Mouse (Mus musculus) gastrocnemius, adult 2 months (tissue): ENCODE results near the gene Optc. TPM values are rescaled to one million over a fixed set of nuclear protein-coding genes. Genes with fewer than 3 reads are reported as not detected.

Experiments
- DNase-seq: peaks from one replicate; pipeline ENCODE4 v3.0.0; 2022
- H3K27ac ChIP-seq: fragments of 200-600 bp; 2 replicates; pipeline ENCODE4 v1.8.1; 2022; ENCODE audit warnings: mild to moderate bottlenecking
- H3K4me3 ChIP-seq: fragments of 200-600 bp; 2 replicates; pipeline ENCODE4 v1.8.1; 2022; ENCODE audit warnings: mild to moderate bottlenecking, moderate library complexity
- CTCF ChIP-seq: fragments of 200-600 bp; IDR thresholded peaks from 2 replicates; pipeline ENCODE4 v1.8.1; 2022; ENCODE audit warnings: antibody characterized with exemption, mild to moderate bottlenecking, moderate library complexity
- intact Hi-C: fragments of 180-260 bp; cut with DNase I; formaldehyde crosslinking; loops from one replicate; pipeline ENCODE4 v1.15.1; 2025
- total RNA-seq, 2 experiments: library from RNA; stranded (reverse); gene quantifications; 2 replicates each; pipeline ENCODE4 v1.2.3; 2021

Optc gene
- total RNA-seq, 2 experiments from 2014 or later = 0.13 TPM; not detected in 1

DNA sequence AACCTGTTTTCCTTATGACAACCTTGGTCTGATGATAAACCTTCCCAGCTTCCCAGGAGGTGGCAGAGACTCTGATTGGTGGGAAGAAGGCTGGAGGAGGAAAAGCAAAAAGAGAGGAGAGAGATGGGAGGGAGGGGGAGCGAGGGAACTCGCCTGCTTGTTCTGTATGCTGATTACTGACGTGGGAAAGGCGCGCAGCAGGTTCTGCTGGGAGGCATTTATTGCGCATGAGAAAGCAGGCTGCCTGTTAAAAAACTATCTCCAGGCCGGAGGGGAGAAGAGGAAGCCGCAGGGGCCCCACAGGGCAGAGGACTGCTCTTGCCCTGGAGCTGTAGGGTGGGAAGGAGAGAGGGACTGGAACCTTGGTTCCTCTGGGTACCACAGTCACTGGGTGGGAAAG, 20.8 kb downstream of the Optc start:
- intact Hi-C loops = no loop called here
- no peak overlapping the region for H3K27ac ChIP-seq
- no peak overlapping the region for H3K4me3 ChIP-seq
- no peak for DNase-seq
- no peak for TF ChIP-seq CTCF

DNA sequence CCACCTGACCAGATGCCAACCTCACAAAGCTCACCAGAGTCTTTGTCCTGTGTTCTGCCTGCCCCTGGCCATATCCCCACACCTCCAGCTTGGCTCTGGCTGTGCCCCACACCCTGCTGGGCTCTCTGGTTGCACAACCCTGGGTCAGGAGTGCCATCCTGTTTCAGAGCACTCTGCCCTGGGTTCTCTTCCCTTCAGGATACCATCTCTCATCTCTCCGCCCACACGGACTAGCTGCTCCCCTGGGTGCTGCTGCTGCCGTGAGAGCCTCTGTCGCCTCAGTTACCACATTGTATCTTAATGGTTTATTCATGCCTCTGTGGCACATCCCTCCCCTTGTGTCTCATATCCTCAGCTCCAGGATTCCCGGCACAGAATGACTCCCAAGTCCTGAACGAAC, 21.4 kb downstream of the Optc start:
- no peak overlapping the region for H3K4me3 ChIP-seq
- H3K27ac ChIP-seq = no peak overlapping the region
- intact Hi-C loops = no loop called here
- DNase-seq = no peak
- no peak for TF ChIP-seq CTCF

DNA sequence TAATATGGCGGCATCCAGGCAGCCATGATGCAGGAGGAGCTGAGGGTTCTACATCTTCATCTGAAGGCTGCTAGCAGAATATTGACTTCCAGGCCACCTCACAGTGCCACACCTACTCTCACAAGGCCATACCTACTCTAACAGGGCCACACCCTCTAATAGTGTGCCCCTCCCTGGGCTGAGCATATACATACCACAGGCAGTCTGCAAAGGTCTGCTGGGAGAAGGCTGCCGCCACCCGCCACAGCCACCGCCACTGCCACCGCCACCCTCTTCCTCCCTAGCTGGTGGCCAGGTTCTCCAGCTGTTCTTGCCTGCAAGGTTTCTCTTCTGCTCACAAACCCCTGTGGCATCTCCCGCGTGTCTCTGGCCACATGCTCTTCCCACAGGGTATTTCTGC, 22.0 kb downstream of the Optc start:
- intact Hi-C loops = no loop called here
- Histone ChIP-seq H3K27ac (no peak overlapping the region), H3K4me3 (no peak overlapping the region)
- no peak for TF ChIP-seq CTCF
- no peak for DNase-seq

DNA sequence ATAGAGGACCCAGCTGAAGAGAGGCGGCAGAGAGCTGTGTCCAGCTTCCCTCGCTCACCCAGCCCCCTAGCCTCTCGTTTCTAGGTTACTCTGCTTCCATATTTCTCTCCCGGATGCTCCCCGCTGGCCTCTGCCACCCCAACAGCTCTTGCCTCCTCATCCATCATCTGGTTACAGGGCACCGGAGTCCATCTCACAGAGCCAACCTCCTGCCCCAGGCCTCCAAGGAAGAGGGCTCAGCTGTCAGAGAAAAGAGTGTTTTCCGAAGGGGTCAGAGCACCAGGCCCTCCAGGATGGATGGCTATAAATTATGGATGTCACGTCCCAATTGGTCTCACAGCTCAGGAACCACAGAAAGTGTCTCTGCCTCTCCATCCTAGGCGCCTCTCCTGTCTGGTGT, 23.1 kb downstream of the Optc start:
- TF ChIP-seq CTCF = no peak
- DNase-seq = no peak
- no peak overlapping the region for H3K4me3 ChIP-seq
- intact Hi-C loops = no loop called here
- no peak overlapping the region for H3K27ac ChIP-seq

DNA sequence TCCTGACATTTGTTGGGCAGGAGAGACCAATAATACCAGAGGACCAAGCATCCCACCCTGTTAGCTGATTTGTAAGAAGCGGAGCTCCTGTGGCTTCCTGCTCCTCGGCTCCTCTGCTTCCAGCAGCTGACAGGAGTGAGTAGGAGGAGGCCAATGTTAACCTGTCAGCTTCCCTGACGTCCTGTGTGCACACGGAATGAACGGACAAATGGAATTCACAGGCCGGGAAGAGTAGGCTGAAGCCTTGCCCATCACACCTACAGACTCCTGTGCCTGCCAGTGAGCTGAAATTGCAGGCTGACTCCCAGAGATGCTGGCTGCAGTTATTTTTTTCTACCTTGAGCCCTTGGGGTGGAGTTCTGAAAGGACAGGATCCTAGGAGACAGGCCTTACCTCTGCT, 23.7 kb downstream of the Optc start:
- TF ChIP-seq CTCF = no peak
- H3K27ac ChIP-seq = no peak overlapping the region
- intact Hi-C loops = no loop called here
- no peak overlapping the region for H3K4me3 ChIP-seq
- DNase-seq = no peak

DNA sequence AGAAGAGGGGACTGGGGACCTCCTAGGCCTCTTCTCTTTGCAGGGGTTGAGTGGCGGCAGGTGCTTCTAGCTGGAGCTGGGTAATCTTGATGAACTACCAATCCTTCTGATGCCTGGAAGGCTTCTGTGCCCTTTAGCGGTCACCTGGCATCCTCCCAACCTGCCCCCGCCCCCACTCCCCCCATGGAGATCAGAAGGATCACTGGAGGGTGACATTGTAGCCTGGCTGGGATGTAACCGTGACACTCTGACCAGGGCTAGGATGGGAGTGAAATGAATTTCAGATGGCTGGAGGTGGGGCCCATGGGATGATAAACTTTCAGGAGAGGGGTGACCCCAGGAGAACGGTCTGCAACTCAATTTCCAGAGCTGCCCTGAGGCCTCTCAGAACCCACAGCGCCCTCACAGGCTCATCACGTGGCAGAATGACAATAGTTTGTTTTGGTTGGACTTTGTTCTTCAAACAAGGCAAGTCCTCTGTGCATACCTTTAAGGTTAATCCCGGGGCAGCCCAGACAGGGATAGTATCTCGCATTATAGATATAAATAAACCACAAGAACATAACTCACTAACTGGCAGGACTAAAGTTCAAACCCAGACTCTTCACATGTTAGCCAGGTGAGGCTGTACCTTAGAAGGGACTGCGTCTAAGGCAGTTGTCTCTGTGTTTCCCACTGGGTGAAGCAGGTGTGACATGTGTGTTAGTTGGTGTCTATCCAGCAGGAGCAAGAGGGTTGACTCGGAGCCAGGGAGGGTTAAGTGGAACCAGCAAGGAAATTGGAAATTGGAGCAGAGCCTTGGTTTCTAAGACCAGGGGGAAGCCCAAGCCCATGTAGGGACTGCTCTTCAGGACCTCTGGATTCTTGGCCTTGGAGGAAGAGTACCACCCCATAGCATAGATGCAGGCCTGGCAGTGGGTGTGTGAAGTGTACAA, 25.2 kb downstream of the Optc start:
- no peak overlapping the region for H3K4me3 ChIP-seq
- no peak overlapping the region for H3K27ac ChIP-seq
- intact Hi-C loops = no loop called here
- no peak for TF ChIP-seq CTCF
- DNase-seq = no peak

DNA sequence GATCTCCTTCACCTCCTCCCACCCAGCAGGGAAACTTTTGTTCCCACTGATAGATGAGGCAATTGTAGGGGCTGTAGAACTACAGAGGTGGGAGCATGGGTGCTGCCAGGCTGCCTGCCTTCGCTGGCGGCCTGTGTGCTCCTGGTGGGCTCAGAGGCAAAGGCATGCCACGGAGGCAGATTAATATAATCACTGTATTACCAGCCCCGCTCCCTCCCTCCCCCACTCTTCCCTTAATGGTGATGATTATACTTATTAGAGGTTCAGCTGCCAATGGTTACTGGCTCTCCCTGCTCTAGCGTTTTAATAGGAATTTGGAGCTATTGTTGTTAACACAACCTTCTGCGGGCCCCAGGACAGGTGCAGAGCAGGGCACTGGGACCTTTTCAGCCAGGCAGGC, 26.0 kb downstream of the Optc start:
- intact Hi-C loops = no loop called here
- no peak overlapping the region for H3K27ac ChIP-seq
- H3K4me3 ChIP-seq = no peak overlapping the region
- no peak for TF ChIP-seq CTCF
- DNase-seq = no peak

DNA sequence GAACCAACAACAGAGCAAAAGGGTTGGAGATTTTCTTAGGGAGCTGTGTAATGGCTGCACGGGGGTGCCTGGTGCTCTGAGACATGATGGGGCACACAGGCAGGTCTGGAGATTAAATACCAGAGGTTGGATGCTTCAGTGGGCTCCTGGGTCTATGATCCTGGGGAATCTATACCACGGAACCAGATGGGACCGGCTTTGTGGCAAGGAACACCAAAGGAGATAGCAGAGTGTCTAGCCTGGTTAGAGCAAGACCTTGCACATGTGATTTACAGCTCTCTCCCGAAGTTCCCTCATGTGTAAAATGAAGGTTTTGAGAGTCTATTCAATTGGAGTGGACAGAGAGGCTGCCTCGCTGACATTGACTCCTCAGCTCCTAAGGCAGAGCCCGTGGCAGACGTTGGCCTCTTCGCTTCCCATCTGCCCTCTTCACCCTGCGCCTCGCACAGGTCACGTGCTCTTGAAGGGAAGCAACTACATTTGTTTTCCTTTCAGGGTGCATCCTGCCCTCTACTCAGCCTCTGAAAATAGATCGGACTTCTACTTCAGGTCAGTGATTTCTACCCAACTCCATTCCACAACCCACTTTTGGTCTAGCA, 28.9 kb downstream of the Optc start:
- no peak for TF ChIP-seq CTCF
- no peak for DNase-seq

DNA sequence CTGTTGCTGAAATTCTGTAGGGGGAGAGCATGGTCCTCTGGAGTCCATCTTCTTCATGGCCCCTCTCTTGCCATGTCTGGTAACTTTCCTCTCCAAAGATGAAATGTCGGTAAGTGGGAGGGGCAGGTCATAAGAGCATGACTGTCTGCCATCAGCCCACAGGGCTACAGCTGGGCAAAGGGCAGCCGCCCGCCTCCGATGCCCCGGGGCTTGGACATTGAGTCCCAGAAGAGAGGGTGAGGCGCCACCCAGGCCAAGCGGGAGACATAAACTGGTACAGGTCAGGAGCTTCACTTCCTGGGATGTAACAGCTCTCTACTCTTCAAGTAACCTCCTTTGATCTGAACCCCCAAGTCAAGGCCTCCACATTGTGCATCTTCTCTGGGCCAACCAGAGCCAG, 30.9 kb downstream of the Optc start:
- intact Hi-C loops = no loop called here
- H3K27ac ChIP-seq = no peak overlapping the region
- no peak overlapping the region for H3K4me3 ChIP-seq
- DNase-seq = no peak
- TF ChIP-seq CTCF = no peak

More for the DNA sequence above, 28.9 kb downstream of the Optc start:
- H3K27ac ChIP-seq = no peak overlapping the region
- intact Hi-C loops = no loop called here
- no peak overlapping the region for H3K4me3 ChIP-seq

DNA sequence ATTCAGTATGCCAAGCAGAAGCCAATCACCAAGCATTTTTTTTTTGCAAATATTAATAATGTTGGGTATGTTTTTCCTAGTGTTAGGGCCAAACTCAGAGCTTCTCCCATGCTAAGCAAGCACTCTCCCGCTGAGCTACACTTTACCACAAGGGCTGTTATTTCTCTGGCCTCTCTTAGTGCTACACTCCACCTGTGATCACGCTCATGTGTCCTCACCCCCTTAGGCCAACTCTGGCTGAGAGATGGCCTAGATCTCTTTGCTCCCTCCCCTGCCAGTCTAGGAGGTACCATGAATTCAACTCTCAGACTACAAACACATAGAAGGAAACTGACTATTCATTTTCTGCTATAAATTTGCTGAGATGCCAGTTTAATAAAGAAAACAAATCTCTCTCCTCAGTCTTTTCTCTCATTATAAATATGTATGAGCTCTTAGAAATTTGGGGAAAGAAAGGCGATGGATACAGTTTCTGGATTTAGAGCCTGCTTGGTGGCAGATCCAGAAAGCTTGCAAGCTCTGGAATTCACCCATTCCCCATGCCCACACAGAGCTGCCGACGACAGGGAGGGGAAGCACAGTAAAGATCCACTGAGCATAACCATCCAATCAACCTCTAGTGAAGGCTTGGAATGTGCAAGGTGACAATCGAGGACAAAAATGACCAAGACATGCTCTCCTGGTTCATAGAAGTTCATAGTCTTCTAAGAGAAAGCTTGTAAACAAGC, 34.5 kb downstream of the Optc start:
- no peak overlapping the region for H3K27ac ChIP-seq

DNA sequence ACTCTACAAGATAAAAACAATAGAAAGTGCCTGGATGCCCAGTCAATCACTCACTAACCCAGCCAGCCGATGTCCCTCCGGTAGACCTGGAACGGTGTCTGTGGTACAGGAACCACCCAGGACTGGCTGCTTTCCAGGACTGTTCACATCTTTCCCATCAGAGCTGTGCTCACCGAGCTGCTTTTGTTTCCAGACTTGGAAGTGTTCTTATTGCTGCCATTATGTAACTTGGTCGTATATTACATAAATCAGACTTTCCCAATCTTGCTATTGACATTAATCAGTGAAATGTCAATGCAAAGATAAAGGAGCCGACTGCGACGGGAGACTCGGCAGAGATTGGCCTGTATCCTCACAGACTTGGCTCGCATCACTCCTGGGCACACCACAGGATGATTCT, 36.6 kb downstream of the Optc start:
- Histone ChIP-seq H3K27ac (no peak overlapping the region), H3K4me3 (no peak overlapping the region)
- intact Hi-C loops = no loop called here
- no peak for DNase-seq
- TF ChIP-seq CTCF = no peak

More for the DNA sequence above, 34.5 kb downstream of the Optc start:
- H3K4me3 ChIP-seq = no peak overlapping the region
- DNase-seq = no peak
- intact Hi-C loops = no loop called here
- no peak for TF ChIP-seq CTCF

DNA sequence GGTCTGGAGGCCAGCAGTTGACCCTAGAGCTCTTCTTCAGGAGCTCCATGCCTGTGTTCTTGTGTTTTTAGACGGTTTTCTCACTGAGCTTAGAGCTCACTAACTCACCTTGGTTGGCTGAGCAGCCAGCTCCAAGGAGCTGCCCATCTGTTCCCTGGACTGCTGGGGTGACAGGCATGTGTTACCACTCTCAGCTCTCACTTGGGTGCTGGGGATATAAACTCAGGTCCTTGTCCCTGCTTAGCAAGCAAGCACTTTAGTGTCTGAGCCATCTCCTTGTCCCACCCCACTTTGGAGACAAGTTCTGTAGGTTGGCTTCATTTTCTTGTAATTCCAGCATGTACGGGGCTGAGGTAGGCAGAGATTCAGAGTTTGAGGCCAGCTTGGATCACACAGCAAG, 38.6 kb downstream of the Optc start:
- Histone ChIP-seq H3K27ac (no peak overlapping the region), H3K4me3 (no peak overlapping the region)
- intact Hi-C loops = no loop called here
- DNase-seq = no peak
- TF ChIP-seq CTCF = no peak
